26 mouse cellular contexts compared by ENCODE assay signal in genomic region chr7:64588636-64589389, GRCm38 (mm10).
A peak's percentile ranks its signal among the peaks of the same experiment; 100 is the strongest.
DNase-seq lines count a peak whose midpoint lies in the region; ATAC-seq and TF ChIP-seq lines count a peak whose summit lies in the region.
"Had no signal": no experiment of that assay in that cellular context is flagged by ENCODE, and none has a peak within 500 bp of the region (broad histone marks: within the 10 kb centered on the region; RNA-seq: fewer than 3 reads in every experiment).

No protein-coding gene starts in this region.

- no peaks in the 10 kb centered on the region for H3K27me3 ChIP-seq in forebrain, embryonic 14.5 days (replicated peaks; ENCODE audit: control insufficient read depth, insufficient read depth, low read length)
- no peaks in the 10 kb centered on the region for H3K27me3 ChIP-seq in forebrain, embryonic 10.5 days (ENCODE audit: poor library complexity, severe bottlenecking)
- no peaks in the 10 kb centered on the region for H3K27me3 ChIP-seq in hindbrain, postnatal 0 days (ENCODE audit: insufficient read depth, low read length)
- H3K27me3 ChIP-seq in hindbrain, embryonic 12.5 days, result no peaks in the 10 kb centered on the region
- H3K27me3 ChIP-seq in neural tube, embryonic 13.5 days, result no peaks in the 10 kb centered on the region
- H3K27me3 ChIP-seq: heart, embryonic 13.5 days; kidney, embryonic 15.5 days; liver, embryonic 15.5 days; Patski had no signal

- H3K27ac ChIP-seq in forebrain, embryonic 14.5 days (ENCODE audit: low read depth, low read length), result no peak overlapping the region
- no peak overlapping the region for H3K27ac ChIP-seq in forebrain, embryonic 10.5 days
- no peak overlapping the region for H3K27ac ChIP-seq in hindbrain, postnatal 0 days
- H3K27ac ChIP-seq in hindbrain, embryonic 12.5 days, result no peak overlapping the region
- H3K27ac ChIP-seq in neural tube, embryonic 13.5 days (replicated peaks), result 0 out of 2 replicates have a peak overlapping the region, but pooled peaks have one; percentile 38
- H3K27ac ChIP-seq: heart, adult 2 months; heart, embryonic 13.5 days; kidney, embryonic 15.5 days; limb, embryonic 10.5 days; liver, embryonic 15.5 days; macrophage had no signal

- H3K36me3 ChIP-seq in forebrain, embryonic 14.5 days (ENCODE audit: control insufficient read depth, insufficient read depth, low read length), result no peaks in the 10 kb centered on the region
- H3K36me3 ChIP-seq in forebrain, embryonic 10.5 days (replicated peaks), result 0 out of 2 replicates have a peak, but pooled peaks cover 4% of the 10 kb centered on the region
- no peaks in the 10 kb centered on the region for H3K36me3 ChIP-seq in hindbrain, postnatal 0 days (ENCODE audit: insufficient read depth, low read length)
- no peaks in the 10 kb centered on the region; the same call in 1 of the 2 replicates for H3K36me3 ChIP-seq in hindbrain, embryonic 12.5 days
- 0 out of 2 replicates have a peak, but pooled peaks cover 4% of the 10 kb centered on the region for H3K36me3 ChIP-seq in neural tube, embryonic 13.5 days
- H3K36me3 ChIP-seq: G1E; heart, embryonic 13.5 days; kidney, embryonic 15.5 days; limb, embryonic 10.5 days; liver, embryonic 15.5 days had no signal

- TF ChIP-seq CTCF in hindbrain, postnatal 0 days (IDR thresholded peaks at IDR 0.05; ENCODE audit: low read depth), result no peak
- no peak for TF ChIP-seq CTCF in lung, adult 2 months (IDR thresholded peaks at IDR 0.05; ENCODE audit: insufficient read depth, low read length)

- no peaks in the 10 kb centered on the region for H3K9me3 ChIP-seq in forebrain, embryonic 14.5 days (replicated peaks; ENCODE audit: control insufficient read depth, low read length)
- H3K9me3 ChIP-seq in forebrain, embryonic 10.5 days, result peaks cover 5% of the 10 kb centered on the region; the same call in 1 of the 2 replicates
- H3K9me3 ChIP-seq in hindbrain, postnatal 0 days (ENCODE audit: low read length), result no peaks in the 10 kb centered on the region
- H3K9me3 ChIP-seq in hindbrain, embryonic 12.5 days (replicated peaks), result 0 out of 2 replicates have a peak, but pooled peaks cover 9% of the 10 kb centered on the region
- peaks cover 3% of the 10 kb centered on the region; the same call in 1 of the 2 replicates for H3K9me3 ChIP-seq in neural tube, embryonic 13.5 days
- H3K9me3 ChIP-seq: kidney, embryonic 15.5 days; limb, embryonic 10.5 days; liver, embryonic 15.5 days had no signal

- H3K4me2 ChIP-seq in forebrain, embryonic 14.5 days (ENCODE audit: low read length), result no peak overlapping the region
- H3K4me2 ChIP-seq in hindbrain, postnatal 0 days (ENCODE audit: low read depth, low read length), result no peak overlapping the region
- H3K4me2 ChIP-seq in hindbrain, embryonic 12.5 days (replicated peaks), result no peak overlapping the region
- no peak overlapping the region for H3K4me2 ChIP-seq in neural tube, embryonic 13.5 days
- H3K4me2 ChIP-seq: heart, embryonic 13.5 days; kidney, embryonic 15.5 days; liver, embryonic 15.5 days had no signal

- peak; percentile 49 for DNase-seq in forebrain, embryonic 14.5 days (ENCODE audit: low spot score)
- DNase-seq in forebrain, embryonic 10.5 days (ENCODE audit: extremely low spot score, low spot score), result no peak
- DNase-seq in hindbrain, postnatal 0 days (ENCODE audit: low spot score), result peak; percentile 42
- DNase-seq in neural tube, embryonic 10.5 days (ENCODE audit: extremely low spot score, low spot score), result no peak
- DNase-seq in lung, adult 2 months, result no peak
- DNase-seq: adrenal gland, postnatal 36 days; B cell, adult 2 months; cerebellum, adult 11-12 months; gastrocnemius, postnatal 36 days; heart, adult 2 months; heart, postnatal 14 days; kidney, adult 11 months; kidney, postnatal 4 days; liver; right cerebral cortex, adult 18-20 months; right cerebral cortex, postnatal 4 days; thymus, postnatal 14 days had no signal

- ATAC-seq in forebrain, embryonic 14.5 days, result peak; percentile 64; the same call in 1 of the 2 replicates
- no peak for ATAC-seq in hindbrain, postnatal 0 days
- no peak for ATAC-seq in hindbrain, embryonic 12.5 days (ENCODE audit: low FRiP score)
- no peak for ATAC-seq in neural tube, embryonic 13.5 days (ENCODE audit: low read depth)
- ATAC-seq: Patski had no signal

- WGBS in forebrain, embryonic 14.5 days, result 50% methylated on average over 11 of the region's 11 CpGs
- whole genome bisulfite sequencing in forebrain, embryonic 10.5 days, result 74% methylated on average over 11 of the region's 11 CpGs
- WGBS in hindbrain, postnatal 0 days, result 30% methylated on average over 11 of the region's 11 CpGs
- WGBS in hindbrain, embryonic 12.5 days, result 67% methylated on average over 11 of the region's 11 CpGs
- WGBS in neural tube, embryonic 13.5 days, result 46% methylated on average over 11 of the region's 11 CpGs
- WGBS in lung, adult 2 months, result 72% methylated on average over 11 of the region's 11 CpGs

- H3K9ac ChIP-seq in forebrain, embryonic 14.5 days (ENCODE audit: low read length), result no peak overlapping the region
- no peak overlapping the region for H3K9ac ChIP-seq in hindbrain, postnatal 0 days (replicated peaks; ENCODE audit: low read length)
- H3K9ac ChIP-seq in hindbrain, embryonic 12.5 days, result no peak overlapping the region
- H3K9ac ChIP-seq in neural tube, embryonic 13.5 days, result no peak overlapping the region
- H3K9ac ChIP-seq: heart, embryonic 13.5 days; kidney, embryonic 15.5 days; liver, embryonic 15.5 days had no signal

- H3K4me3 ChIP-seq in forebrain, embryonic 14.5 days (ENCODE audit: low read depth, low read length), result no peak overlapping the region
- H3K4me3 ChIP-seq in forebrain, embryonic 10.5 days, result no peak overlapping the region
- no peak overlapping the region for H3K4me3 ChIP-seq in hindbrain, postnatal 0 days (ENCODE audit: low read length)
- no peak overlapping the region for H3K4me3 ChIP-seq in hindbrain, embryonic 12.5 days
- no peak overlapping the region for H3K4me3 ChIP-seq in neural tube, embryonic 13.5 days
- no peak overlapping the region for H3K4me3 ChIP-seq in lung, adult 2 months (replicated peaks; ENCODE audit: extremely low read depth, low read depth, low read length)
- H3K4me3 ChIP-seq: heart, adult 2 months; heart, embryonic 13.5 days; kidney, embryonic 15.5 days; limb, embryonic 10.5 days; liver, embryonic 15.5 days had no signal

- H3K4me1 ChIP-seq in forebrain, embryonic 14.5 days (ENCODE audit: control insufficient read depth, insufficient read depth, low read length), result no peaks in the 10 kb centered on the region
- H3K4me1 ChIP-seq in forebrain, embryonic 10.5 days, result no peaks in the 10 kb centered on the region
- H3K4me1 ChIP-seq in hindbrain, postnatal 0 days (ENCODE audit: insufficient read depth, low read length), result no peaks in the 10 kb centered on the region
- no peaks in the 10 kb centered on the region for H3K4me1 ChIP-seq in hindbrain, embryonic 12.5 days
- peaks cover 18% of the 10 kb centered on the region for H3K4me1 ChIP-seq in neural tube, embryonic 13.5 days (replicated peaks)
- no peaks in the 10 kb centered on the region for H3K4me1 ChIP-seq in lung, adult 2 months (ENCODE audit: control insufficient read depth, insufficient read depth, low read length)
- H3K4me1 ChIP-seq: heart, embryonic 13.5 days; kidney, embryonic 15.5 days; limb, embryonic 10.5 days; liver, embryonic 15.5 days had no signal

- no peak for TF ChIP-seq POLR2A in lung, adult 2 months (IDR thresholded peaks at IDR 0.05; ENCODE audit: borderline replicate concordance, extremely low read depth, low read depth, low read length)

Comparison
In these comparisons a context has a peak if more than half of its experiments do, and no peak if none do; other contexts are left out.
1. DNase-seq: peak in forebrain, embryonic 14.5 days (single experiment) and hindbrain, postnatal 0 days (single experiment); none in forebrain, embryonic 10.5 days (single experiment), neural tube, embryonic 10.5 days (single experiment) and lung, adult 2 months (single experiment).